Mouse (Mus musculus) splenic B cell, adult 2 months (primary cell): ENCODE data around the gene Col19a1.

ENCODE experiments used
- DNase-seq: peaks from one replicate; pipeline ENCODE4 v3.0.0-alpha.2; 2011; ENCODE audit warnings: low read depth, low spot score
- H3K27me3 ChIP-seq: 2 replicates; pipeline ENCODE4 v1.6.1; 2012; ENCODE audit warnings: mild to moderate bottlenecking, low read length, moderate library complexity, mixed read lengths; ENCODE audit not compliant: control insufficient read depth, poor library complexity, insufficient read depth, severe bottlenecking
- H3K36me3 ChIP-seq: 2 replicates; pipeline ENCODE4 v1.6.1; 2012; ENCODE audit warnings: mild to moderate bottlenecking, low read length, moderate library complexity, mixed read lengths; ENCODE audit not compliant: control insufficient read depth, poor library complexity, insufficient read depth, severe bottlenecking

Gene Col19a1

DNA sequence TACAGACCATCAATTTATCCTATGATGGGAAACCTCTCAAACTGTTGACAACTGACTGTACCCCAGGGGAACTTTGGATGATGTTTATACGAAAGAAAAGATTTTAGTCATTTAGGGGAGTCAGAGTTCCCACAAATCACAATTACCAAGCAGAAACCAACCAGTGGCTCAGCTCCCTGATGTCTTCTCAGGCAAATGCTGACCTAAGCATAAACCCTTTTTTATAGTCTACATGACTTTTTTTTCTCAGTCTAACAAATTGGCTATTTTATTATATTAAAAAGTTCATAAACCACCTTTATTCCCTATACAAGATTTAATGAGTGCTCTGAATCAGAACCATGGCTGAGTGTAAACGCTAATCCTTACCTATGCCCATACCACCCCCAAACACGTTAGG is 213.6 kb downstream of the Col19a1 start:
- Histone ChIP-seq H3K27me3 (no peaks in the 10 kb centered on the region), H3K36me3 (no peaks in the 10 kb centered on the region)
- no peak for DNase-seq

- no peaks in the 10 kb centered on the region for H3K27me3 ChIP-seq
- no peak for DNase-seq
- no peaks in the 10 kb centered on the region for H3K36me3 ChIP-seq
Observed at GRCm38 (mm10) chr1:24372471-24373258, 214.6 kb downstream of the Col19a1 start.

GRCm38 (mm10) chr1:24367570-24368517 is 219.4 kb downstream of the Col19a1 start:
- no peaks in the 10 kb centered on the region for H3K36me3 ChIP-seq
- peak; percentile 1 for DNase-seq
- H3K27me3 ChIP-seq, result no peaks in the 10 kb centered on the region

DNA sequence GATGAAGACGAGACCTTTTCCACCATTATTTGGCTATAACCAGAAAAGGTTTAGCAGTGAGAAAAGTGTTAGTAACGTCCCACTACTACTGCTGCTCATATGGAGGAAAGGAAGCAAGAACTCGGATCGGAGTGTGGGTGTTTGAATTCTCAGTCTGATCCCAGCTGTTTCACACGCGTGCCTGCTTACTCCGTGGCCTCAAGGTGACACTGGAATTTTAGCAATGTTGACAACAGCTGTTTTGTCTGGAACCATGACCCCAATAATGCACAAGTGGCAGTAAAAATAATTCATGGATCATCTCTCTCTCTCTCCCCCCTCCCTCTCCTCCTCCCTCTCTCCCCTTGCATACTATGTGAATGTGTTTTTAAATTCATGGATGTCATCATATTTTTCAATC is 222.5 kb downstream of the Col19a1 start:
- no peaks in the 10 kb centered on the region for H3K36me3 ChIP-seq
- no peaks in the 10 kb centered on the region for H3K27me3 ChIP-seq
- no peak for DNase-seq

GRCm38 (mm10) chr1:24361990-24362635 is 225.2 kb downstream of the Col19a1 start:
- no peaks in the 10 kb centered on the region for H3K36me3 ChIP-seq
- H3K27me3 ChIP-seq, result no peaks in the 10 kb centered on the region
- DNase-seq, result no peak

DNA sequence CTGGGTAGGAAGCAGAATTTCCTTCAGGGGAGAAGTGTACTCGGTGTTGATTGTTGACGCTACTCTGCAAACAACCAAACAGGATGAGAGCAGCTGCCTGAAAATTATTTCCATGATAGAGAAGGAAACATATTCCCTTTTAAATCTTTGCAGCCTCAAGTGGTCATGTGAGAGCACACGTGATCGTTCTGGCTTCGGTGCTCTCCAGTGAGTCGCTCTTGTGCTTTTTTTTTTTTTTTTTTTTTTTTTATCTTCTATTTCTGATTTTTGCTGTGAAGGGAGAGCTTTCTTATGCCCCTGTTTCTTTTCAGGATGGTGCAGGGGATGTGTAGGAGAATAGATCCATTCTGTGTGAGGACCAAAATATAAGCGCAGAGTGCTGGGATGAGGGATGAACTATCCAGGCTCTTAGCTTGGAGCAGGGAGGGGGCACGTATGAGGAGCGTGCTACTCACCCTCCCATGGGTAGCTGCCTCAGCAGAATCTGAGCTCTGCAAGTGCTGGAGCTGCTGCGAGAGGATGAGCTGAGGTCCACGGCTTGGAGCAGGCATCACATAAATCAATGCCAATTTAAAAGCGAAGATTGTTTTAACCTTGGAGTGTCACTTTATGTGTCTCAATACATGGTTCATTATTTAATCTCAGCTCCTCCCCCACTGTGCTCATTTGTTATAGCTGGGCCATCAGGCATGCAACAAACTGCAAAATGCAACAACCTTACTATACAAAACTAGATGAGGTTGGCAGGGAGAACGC is 237.6 kb downstream of the Col19a1 start:
- Histone ChIP-seq H3K27me3 (no peaks in the 10 kb centered on the region), H3K36me3 (no peaks in the 10 kb centered on the region)
- no peak for DNase-seq

- Histone ChIP-seq H3K27me3 (no peaks in the 10 kb centered on the region), H3K36me3 (no peaks in the 10 kb centered on the region)
- DNase-seq, result no peak
Observed at GRCm38 (mm10) chr1:24347621-24348160, 239.6 kb downstream of the Col19a1 start.

DNA sequence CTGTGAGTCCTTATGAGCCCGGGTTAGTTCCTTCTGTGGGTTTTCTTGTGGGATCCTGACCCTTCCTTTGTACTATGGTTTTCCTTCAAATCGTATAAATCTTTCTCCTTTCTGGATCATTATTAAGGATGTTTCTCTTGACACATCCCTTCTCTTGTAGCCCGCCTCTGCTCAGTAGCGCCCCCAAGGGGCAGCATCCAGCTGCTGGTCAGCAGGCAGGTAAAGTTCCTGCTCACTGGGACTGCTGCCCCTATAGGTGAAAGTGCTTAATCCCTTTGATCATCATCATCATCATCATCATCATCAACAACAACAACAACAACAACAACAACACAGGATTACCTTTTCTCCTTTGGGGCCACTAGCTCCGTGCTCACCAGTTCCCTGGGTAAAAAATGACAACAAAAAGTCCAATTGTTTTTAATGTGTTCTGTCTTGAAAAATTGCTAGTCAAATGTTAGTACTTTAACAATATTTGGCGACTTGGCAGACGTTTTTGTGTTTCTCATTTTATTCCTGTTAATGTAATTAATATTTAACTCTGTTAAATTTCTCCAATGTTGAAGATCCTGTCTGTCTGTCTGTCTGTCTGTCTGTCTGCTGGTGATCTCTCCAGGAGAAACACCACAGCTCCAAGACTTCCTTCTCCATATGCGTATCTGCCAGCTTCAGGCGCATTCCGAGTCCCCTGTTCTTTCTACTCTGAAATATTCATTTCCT is 249.6 kb downstream of the Col19a1 start:
- no peak for DNase-seq
- Histone ChIP-seq H3K36me3 (no peaks in the 10 kb centered on the region), H3K27me3 (no peaks in the 10 kb centered on the region)

DNA sequence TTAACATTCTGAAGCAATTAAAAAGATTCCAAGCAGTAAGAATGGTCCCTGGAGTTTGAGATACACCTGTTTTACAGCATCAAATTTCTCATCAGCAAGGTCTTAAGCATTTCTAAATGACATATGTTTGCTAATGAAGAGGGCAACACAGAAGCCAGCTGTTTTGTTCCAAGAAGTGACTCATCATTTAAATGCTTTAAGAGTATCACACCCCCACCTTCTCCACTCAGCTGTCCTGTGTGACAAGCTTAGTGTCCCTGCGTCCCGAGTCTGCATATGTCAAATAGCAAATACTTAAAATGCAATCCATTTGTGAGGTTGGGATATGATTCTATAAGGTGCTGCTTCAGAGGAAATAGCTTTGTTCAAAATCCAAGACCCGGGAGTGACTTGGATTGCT is 251.2 kb downstream of the Col19a1 start:
- no peaks in the 10 kb centered on the region for H3K27me3 ChIP-seq
- DNase-seq, result no peak
- no peaks in the 10 kb centered on the region for H3K36me3 ChIP-seq

DNA sequence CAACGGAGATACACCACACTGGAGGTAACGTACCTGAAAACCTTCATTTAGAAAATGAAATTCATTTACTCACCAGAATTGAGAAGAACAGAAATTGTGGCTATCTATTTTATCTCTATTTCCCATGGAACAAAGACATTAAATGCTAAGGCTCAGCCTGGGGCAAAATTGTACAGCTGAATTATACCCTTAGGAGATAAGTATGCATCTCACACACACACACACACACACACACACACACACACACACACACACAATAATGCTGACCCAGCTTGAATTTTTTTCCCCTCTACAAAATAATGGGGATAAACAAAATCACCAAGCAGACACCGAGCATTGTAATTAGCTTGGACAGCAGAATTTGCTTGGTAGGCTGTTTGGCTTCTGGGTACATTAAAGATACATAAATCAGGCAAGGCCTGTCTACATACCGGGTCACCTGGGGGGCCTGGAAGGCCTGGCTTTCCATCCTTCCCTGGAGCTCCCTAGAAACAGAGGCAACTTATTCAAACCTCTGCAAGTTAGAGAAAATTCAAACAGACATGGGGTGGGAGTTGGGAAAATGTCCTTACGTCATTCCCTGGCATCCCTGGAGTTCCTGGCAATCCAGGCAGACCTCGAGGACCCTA is 270.2 kb downstream of the Col19a1 start:
- no peaks in the 10 kb centered on the region for H3K36me3 ChIP-seq
- no peaks in the 10 kb centered on the region for H3K27me3 ChIP-seq
- DNase-seq, result no peak

- Histone ChIP-seq H3K36me3 (no peaks in the 10 kb centered on the region), H3K27me3 (no peaks in the 10 kb centered on the region)
- no peak for DNase-seq
Observed at GRCm38 (mm10) chr1:24316490-24316889, 270.8 kb downstream of the Col19a1 start.

DNA sequence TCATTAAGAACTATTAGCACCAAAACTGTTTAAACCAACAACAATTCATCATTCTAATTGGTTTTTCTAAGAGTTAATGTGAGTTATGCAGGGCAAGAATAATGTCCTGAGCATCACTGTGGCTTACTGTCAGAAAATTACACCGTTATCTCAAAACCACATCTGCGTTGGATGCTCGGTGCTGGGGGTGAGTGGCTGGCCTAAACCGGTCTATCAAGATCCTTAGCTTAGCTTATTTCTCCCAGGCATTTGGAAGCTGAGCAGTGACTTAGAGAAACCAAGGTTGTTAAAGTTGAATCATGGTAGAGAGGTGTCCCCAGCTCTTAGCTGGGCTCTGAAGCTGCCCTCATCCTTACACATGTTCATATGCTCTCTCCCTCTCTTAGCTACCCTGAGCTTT is 276.4 kb downstream of the Col19a1 start:
- no peak for DNase-seq
- Histone ChIP-seq H3K27me3 (no peaks in the 10 kb centered on the region), H3K36me3 (no peaks in the 10 kb centered on the region)

GRCm38 (mm10) chr1:24310193-24310592 is 277.1 kb downstream of the Col19a1 start:
- no peak for DNase-seq
- Histone ChIP-seq H3K27me3 (no peaks in the 10 kb centered on the region), H3K36me3 (no peaks in the 10 kb centered on the region)
